28 mouse cellular contexts compared by ENCODE assay signal in genomic region chr4:120930736-120931135, GRCm38 (mm10).
"Had no signal": no experiment of that assay in that cellular context is flagged by ENCODE, and none has a peak within 500 bp of the region (broad histone marks: within the 10 kb centered on the region; RNA-seq: fewer than 3 reads in every experiment).

No protein-coding gene starts in this region.

- H3K27me3 ChIP-seq: embryonic facial prominence, embryonic 12.5 days; embryonic facial prominence, embryonic 13.5 days; embryonic facial prominence, embryonic 15.5 days; forebrain, embryonic 12.5 days; forebrain, embryonic 13.5 days; forebrain, embryonic 15.5 days had no signal

- H3K9me3 ChIP-seq: embryonic facial prominence, embryonic 13.5 days; forebrain, embryonic 12.5 days; forebrain, embryonic 13.5 days; forebrain, embryonic 15.5 days had no signal

- DNase-seq: cerebellum, adult 2 months; cerebellum, adult 8-10 months; cerebellum, adult 9-10 months; cerebellum, adult 9-11 months; cerebellum, postnatal 10 days; cerebellum, postnatal 14 days; cerebellum, postnatal 25 days; cerebellum, postnatal 36 days; embryo, embryonic 11 days; forebrain, postnatal 0 days; gastrocnemius, adult 2 months; gastrocnemius, postnatal 10 days; gastrocnemius, postnatal 14 days; gastrocnemius, postnatal 25 days; gastrocnemius, postnatal 36 days; heart, adult 18-20 months; heart, adult 2 months had no signal

- ATAC-seq: forebrain, embryonic 13.5 days; forebrain, embryonic 14.5 days; forebrain, embryonic 15.5 days; forebrain, embryonic 16.5 days; forebrain, postnatal 0 days had no signal

- H3K4me1 ChIP-seq: embryonic facial prominence, embryonic 10.5 days; embryonic facial prominence, embryonic 12.5 days; embryonic facial prominence, embryonic 13.5 days; embryonic facial prominence, embryonic 15.5 days; forebrain, embryonic 10.5 days; forebrain, embryonic 12.5 days; forebrain, embryonic 13.5 days; forebrain, embryonic 15.5 days had no signal

- H3K4me3 ChIP-seq: embryonic facial prominence, embryonic 10.5 days; embryonic facial prominence, embryonic 12.5 days; embryonic facial prominence, embryonic 13.5 days; embryonic facial prominence, embryonic 15.5 days; erythroblast, embryonic 14.5 days; forebrain, embryonic 10.5 days; forebrain, embryonic 12.5 days; forebrain, embryonic 13.5 days; forebrain, embryonic 15.5 days; gastrocnemius, adult 2 months; heart, adult 2 months had no signal
